Mouse (Mus musculus) kidney, postnatal 36 days (tissue): ENCODE results near the gene Stx4a.
"Not testable (repeated sequence)": the region's sequence is repeated elsewhere in the genome, so short reads cannot be mapped to it uniquely, and the experiment has no call there.

Experiments used
- DNase-seq, 2 experiments: peaks; one replicate each; pipeline ENCODE4 v3.0.0; 2021 to 2022; ENCODE audit warnings: mixed read lengths in 2 of 2

The Stx4a gene

DNA sequence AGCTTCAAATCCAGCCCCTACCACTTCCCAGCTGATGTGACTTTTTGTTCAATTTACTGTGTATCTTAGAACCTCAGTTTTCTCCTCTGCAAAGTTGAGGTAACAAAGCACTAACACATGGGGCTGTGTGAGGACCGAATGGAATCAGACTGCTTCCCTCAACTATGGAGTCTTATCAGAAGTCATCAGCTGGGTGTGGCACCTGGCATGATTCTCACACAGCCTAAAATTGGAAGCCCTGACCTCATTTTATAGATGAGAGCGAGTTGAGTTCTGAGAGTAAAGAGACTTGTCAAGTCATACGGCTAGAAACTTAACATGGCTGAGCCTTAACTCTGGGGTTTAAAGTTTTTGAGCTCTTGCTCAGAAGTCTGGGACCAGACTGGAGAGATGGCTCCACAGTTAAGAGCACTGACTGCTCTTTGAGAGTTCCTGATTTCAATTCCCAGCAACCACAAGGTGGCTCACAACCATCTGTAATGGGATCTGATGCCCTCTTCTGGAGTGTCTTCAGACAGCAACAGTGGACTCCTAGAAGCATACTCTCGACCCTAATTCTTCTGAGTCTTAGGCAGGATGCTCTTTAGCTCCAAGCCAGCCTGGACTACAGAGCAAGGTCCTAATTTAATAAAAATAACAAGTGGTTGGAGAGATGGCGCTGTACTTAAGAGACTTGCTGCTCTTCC lies 46.2 kb downstream of the Stx4a start:
- no peak for DNase-seq

DNA sequence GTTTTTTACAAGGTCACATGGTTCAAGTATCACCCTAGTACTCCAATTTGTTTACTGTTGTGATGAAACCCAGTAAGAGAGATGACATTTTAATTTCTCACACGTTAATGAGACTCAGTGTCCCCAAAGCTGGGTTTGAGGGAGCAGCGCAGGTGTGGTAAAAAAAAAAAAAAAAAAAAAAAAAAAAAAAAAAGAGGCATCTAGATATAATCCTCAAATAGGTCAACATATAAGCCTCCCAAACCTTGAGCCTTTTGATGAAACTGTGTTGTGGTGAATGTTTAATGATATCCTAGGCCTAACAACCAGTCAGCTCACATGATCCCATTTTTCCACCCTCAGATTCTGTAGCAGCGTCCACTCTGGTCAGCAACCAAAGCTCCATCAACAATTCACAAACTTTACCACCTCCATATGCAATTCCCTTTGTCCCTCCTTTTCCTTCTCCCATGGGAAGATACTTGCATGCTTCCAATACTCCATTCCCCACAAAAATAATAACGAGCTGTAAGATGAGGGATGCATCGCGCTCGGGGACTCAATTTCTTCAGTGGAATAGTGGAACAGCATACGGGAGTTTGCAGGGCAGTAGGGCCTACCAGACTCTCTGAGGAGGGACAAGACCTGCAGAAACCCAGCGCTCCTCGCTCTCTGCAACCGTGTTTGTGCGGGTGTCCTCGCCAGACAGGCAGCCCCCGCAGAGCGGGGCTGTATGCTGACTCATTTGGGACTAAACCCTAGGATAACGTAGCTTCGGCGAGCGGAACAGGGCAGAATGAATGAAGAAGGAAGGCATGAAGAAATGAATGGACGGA lies 50.9 kb downstream of the Stx4a start:
- DNase-seq: no peak

DNA sequence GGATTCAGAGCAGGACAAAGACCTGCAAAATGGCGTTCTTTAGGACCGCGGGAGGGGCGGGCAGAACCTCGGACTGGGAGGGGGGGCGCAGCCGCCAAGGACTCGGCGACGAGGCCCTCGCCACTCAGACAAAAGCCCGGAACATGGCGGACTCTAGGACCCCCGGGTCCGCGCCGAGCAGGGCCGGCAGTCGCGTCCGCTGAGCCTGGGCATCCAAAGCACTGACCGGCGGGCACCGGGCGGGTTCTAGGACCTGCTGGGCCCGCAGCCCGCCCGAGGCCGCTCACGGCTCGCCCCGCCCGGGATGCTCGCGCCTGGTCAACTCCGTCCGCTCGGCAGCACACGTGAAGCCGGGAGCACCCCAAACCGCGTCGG lies 51.5 kb downstream of the Stx4a start:
- peak; percentile 91 to 95 for DNase-seq

DNA sequence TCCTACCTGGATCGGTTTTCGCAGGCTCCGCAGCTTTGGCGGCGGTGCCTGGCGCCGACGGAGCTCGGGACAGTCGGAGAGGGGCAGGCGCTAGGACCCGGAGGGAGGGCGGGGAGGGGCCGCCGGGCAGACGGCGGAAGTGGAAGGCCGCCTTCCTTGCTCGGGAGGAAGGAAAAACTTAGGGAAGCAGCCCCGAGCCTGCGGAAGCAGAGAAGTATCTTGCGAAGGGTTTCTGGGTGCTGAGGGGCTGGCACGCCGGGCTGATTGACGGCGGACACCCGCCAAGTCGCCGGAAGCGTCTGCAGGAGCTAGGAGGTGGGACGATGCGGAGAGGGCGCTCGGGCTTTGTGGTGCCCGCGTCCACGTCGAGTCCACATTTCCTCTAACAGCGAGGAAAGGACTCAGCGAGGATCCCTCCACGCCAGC lies 52.0 kb downstream of the Stx4a start, which contains the start of gene Zfp646:
TSS of gene Zfp646 (plus strand) at position 181 of the 426 bp plus-strand sequence.
- peak; percentile 74 to 84 for DNase-seq

DNA sequence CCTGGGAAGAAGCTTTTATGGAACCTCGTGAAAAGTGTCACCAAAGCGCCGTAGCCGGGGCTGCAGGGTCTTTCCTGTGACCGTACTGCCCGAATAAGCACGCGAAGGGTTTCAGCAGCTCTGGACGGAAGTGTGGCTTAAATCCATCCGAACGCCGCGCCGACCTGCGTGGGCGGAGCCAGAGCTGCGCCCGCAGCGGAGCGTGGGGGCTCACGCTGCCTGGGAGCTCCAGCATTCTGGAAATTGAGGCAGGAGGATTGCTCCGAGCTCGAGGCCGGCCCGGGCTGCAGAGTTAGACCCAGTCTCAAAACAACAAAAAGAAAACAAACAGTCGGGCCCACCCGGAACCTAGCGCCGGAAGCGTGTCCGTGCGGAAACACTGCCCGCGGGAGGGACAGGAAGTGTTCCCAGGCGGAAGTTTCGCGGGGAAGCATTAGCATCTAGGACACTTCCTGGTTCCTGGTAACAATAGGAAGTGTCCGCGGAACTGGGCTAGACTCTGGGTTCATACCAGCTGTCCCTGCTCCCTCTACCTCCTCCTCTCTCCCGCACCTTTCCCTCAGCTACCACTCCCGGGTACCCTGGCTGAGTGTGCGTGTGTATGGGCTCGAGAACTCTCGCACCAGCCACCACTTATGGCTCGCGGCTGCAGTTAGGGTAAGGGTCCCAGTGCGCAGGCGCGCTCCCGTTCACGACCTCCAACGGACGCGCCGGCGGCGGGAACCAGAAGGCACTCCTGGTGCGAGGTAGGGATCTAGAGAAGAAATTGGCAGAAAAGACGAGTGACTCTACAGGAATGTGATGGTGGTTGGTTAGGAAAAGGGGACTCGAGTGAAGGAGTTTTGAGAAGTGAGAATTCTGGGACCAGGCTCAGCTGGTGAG lies 52.6 kb downstream of the Stx4a start, which contains the start of gene Zfp668:
TSS of gene Zfp668 (minus strand) at position 362 of the 882 bp plus-strand sequence.
- peak; percentile 94 for DNase-seq

DNA sequence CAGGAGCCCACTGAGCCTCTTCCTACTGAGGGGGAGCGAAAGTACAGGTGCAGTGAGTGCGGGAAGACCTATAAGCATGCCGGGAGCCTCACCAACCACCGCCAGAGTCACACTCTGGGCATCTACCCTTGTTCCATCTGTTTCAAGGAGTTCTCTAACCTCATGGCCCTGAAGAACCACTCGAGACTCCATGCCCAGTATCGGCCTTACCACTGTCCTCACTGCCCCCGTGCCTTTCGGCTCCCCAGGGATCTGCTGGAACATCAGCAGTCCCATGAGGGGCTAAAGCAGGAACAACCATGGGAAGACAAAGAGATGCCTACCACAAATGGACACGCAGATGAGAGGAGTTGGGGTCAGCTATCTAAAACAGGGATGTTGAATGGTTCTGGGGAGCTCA lies 55.2 kb downstream of the Stx4a start:
- DNase-seq: no peak

DNA sequence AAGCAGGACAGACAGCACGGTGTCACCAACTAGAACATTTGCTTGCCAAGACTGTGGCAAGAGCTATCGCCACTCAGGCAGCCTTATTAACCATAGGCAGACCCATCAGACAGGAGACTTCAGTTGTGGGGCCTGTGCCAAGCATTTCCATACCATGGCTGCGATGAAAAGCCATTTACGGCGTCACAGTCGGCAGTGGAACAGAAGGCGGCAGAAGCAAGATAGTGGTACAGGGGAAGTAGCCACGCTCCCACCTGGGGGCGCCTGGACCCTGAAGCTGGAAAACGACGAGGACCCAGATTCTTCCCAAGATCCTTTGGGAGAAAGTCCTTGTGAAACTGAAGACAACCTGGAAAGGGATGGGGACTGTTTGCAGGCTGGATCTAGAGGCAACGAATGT lies 56.3 kb downstream of the Stx4a start:
- DNase-seq: no peak

DNA sequence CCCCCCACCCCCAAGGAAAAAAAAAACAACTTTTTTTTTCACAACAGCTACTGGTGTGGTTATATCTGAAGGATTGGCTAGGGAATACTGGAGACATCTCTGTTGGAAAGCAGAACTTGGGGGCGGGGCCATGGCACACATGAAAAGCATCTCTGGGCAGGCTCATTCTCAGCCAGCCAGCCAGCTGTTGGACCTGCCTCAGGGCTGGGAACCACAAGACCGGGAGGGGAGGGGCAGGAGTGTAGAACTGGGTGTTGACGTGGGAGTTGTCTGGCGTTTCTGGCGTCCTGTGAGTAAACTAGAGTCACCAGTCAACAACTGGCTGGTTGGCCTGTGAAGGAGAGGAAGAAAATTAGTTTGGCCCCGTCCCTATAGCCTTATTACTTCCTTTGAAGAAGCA lies 61.9 kb downstream of the Stx4a start:
- peak; percentile 34 to 43 for DNase-seq

DNA sequence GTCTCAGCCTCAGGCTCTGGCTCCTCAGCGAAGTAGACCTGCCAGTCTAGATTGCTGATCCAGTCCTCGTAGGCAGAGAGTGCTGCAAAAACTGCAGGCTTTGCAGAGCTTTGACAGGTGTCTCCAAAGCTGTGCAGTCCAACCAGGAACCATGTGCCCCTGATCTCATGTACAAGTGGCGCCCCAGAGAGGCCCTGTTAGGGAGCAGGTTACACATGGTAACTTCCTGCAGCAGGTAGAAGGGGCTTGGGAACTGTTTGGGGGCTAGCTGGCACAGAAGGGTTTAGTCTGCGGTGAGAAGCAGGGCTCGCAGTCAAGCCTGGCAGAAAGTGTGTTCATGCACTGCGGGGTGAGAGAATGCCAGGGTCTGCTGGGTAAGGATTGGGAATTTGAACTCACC lies 62.5 kb downstream of the Stx4a start:
- DNase-seq: no peak

DNA sequence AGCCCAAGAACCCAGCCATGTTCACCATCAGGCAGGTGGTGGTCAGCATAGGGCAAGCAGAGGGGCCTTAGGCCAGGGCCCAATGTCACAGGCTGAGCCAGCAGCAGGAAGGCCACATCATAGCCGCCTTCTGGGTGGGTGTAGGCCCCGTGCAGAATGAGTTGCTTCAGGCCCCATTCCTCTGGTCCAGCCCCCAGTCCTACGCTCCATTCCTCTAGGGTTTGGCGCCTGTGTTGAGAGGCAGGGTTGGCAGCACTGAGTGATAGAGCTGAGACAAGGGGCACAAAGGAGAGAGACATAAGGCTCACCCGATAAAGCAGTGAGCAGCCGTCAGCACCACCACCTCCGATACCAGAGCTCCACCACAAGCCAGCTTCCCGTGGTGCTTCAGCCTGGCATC lies 63.1 kb downstream of the Stx4a start:
- DNase-seq: no peak

DNA sequence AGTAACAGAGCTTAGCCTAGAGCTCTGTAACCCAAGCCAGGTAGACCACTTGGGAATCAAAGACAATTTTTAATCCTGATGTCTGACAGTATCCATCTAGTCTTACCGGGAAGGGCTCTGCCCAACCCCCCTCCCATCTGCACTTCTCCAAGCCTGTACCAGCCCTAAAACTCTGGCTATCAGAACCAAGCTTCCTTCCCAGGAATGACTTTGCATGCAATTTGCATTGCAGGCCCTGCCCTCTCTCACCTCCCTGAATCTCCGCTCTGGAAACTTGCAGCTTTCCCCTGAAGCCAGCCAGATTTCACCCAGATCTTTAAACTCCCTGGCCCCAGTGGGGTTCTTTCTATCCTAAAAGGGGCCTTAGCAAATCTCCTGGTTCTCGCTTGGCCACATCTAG lies 63.7 kb downstream of the Stx4a start:
- DNase-seq: no peak

DNA sequence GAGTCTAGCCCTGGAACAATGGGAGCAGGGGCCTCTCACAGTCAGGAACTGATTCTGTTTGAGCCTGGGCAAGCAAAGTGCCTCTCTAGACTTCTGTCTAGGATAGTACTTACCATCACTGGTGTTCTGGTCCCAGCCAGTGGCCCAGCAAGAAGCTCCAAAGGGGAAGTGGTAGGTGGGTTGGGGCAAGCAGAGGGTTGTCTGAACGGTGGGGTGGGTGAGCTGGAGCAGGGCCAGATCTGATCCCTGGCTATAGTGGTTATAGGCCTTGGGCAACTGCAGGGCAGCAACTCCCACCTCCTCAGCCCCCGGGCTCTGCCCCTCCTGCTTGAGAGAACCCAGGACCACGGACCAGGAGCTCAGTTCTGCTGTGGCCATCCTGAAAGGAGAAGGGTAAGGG lies 64.7 kb downstream of the Stx4a start:
- no peak for DNase-seq

DNA sequence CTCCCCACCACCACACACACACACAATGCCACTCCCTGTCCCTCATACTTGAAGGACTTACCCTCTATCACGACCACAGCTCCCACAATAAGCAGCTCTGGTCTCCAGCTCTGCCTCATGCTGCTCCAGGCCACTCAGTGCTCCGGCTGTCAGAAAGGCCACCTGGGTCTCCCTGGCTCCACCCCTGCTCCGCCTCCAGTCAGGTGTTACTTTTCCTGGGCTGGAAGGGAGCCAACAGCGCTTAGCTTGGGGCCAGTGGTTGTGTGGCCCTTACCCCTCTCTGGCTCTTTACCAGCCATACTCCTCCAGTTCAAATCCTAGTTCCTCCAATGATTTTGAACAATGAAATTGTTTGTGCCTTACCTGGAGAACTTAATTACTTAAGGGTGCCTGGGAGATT lies 66.7 kb downstream of the Stx4a start, which contains the start of gene Prss53:
TSS of gene Prss53 (minus strand) at position 173 of the 400 bp plus-strand sequence.
- peak; percentile 88 to 90 for DNase-seq

DNA sequence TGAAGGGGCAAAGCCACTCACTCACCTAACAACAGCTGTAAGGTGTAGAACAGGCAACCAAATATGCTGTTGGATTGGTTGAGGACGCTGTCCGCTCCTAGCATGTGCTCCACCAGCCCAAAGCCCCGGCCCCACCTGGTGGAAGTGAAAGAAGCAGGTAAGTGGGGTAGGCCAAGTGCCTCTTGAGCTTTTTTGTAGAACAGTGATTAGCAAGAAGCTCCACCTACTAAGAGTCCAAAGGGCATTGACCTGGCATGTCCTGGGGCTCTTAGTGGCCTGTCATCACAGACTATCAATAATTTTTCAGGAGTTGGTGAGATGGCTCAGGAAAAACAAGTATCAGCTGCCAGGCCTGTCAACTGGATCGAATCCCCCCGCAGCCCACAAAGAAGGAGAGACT lies 70.4 kb downstream of the Stx4a start:
- peak; percentile 37 to 52 for DNase-seq

DNA sequence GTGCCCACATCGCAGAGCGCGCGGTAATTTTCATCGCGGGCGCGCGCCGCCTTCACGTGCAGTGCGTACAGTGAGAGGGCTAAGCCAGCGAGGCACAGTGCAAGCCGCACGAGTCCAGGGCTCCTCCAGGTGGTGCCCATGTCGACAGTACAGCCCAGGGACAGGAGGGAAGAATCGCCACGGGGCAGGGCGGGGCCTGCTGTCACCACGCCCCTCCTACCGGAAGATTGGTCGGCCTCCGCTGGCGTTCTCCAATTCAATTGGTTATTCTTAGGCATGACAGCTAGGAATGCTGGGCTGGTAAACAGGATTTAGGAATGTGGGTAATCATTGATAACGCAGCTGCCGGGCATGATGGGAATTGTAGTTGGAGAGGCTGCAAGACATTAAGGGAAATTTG lies 71.3 kb downstream of the Stx4a start, which contains the start of the genes Gm21974 and Vkorc1:
TSS of gene Gm21974 (minus strand) at position 13 of the 400 bp plus-strand sequence.
TSS of gene Vkorc1 (minus strand) at position 176 of the 400 bp plus-strand sequence.
- DNase-seq: peak; percentile 98 to 99

DNA sequence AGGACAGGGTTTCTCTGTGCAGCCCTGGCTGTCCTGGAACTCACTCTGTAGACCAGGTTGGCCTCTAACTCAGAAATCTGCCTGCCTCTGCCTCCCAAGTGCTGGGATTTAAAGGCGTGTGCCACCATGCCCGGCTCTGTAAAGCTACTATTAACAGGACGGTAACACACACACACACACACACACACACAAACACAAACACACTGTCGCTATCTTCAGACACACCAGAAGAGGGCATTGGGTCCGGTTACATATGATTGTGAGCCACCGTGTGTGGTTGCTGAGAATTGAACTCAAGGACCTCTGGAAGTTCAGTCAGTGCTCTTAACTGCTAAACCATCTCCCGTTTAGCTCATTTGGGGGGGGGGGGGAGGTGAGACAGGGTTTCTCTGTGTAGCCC lies 71.8 kb downstream of the Stx4a start:
- not testable (repeated sequence) for DNase-seq

DNA sequence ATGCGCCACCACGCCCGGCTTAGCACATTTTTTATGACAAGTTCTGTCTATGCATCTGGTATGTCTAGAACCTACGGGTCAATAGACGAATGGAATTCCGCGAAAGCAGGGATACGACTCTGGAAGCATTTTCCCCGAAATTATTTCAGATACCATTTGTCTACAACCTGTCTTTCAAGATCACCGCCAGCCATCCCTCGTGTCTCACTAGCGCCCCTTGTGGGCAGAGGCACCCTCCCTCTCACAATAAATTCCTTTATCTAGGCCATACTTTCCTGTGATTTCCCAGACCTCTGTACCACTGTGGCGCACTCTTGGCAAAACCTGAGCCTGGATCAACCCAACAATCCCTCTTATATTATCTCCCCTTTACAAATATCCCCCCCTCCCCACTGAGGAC lies 72.3 kb downstream of the Stx4a start:
- peak; percentile 55 to 85 for DNase-seq

DNA sequence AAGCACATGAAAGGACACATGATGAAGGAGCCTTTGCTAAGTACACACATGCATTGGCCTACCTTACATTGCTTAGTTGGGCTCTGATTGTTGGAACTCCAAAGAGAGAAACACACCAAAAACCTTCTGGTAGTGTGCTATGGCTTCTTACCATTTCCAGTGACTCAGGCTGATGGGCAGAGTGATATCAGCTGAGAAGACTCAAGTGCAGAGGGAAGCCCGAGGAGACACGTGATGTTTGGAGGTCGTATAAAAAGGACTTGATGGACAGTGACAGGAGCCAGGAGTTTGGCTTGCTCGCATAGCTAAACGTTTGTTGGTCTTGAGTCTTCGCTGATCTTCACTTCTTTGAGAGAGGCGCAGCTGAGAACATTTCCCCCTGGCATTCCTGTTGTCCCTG lies 73.4 kb downstream of the Stx4a start:
- DNase-seq: no peak

DNA sequence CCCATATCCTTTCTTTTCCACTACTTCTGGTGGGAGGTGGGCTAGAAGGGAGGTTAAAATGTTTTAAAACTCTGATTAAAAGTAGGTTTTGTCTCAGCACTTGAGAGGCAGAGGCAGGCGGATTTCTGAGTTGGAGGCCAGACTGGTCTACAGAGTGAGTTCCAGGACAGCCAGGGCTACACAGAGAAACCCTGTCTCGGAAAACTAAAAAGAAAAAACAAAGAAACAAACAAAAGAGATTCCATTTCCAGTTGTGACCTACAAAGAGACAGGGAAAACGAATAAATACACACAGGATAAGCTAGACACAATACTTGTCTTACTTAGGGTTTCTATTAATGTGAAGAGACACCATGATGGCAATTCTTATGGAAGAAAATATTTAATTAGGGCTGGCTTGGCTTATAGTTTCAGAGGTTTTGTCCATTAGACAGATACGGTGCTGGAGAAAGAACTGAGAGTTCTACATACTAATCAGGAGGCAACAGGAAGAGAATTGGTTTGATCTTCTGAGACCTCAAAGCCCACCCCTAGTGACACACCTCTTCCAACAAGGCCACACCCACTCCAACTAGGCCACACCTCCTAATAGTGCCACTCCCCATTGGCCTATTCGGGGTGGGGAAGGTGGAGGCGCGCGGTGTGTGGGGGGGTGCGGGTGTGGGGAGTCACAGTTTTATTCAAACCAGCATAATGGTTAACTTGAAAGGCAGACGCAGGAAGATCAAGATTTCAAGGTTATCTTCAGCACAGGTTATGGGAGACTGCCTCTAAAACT lies 74.3 kb downstream of the Stx4a start:
- DNase-seq: peak in 1 of 2 experiments; percentile 45
